24 mouse cellular contexts compared by ENCODE assay signal in genomic region chr9:42091561-42091960, GRCm38 (mm10). TPM values are rescaled to one million over a fixed set of nuclear protein-coding genes. Genes with fewer than 3 reads are reported as not detected.
DNase-seq lines count a peak whose midpoint lies in the region; ATAC-seq and TF ChIP-seq lines count a peak whose summit lies in the region.
"Had no signal": no experiment of that assay in that cellular context is flagged by ENCODE, and none has a peak within 500 bp of the region (broad histone marks: within the 10 kb centered on the region; RNA-seq: fewer than 3 reads in every experiment).

No protein-coding gene starts in this region.

- 98% methylated on average over 4 of the region's 4 CpGs for WGBS in midbrain, embryonic 16.5 days

- DNase-seq in gastrocnemius, adult 2 months: peak; percentile 83
- DNase-seq in gastrocnemius, postnatal 10 days: no peak
- DNase-seq in gastrocnemius, adult 8-10 months (ENCODE audit: low spot score in 2 of 2): peak; percentile 51 to 71
- peak; percentile 58 for DNase-seq in gastrocnemius, postnatal 14 days
- DNase-seq in skeletal muscle tissue, adult 2 months (ENCODE audit: low read depth, low spot score): peak; percentile 87
- no peak for DNase-seq in cerebellum, postnatal 36 days
- DNase-seq: adrenal gland, adult 2 months; adrenal gland, postnatal 14 days; adrenal gland, postnatal 36 days; cerebellum, adult 11-12 months; cerebellum, adult 2 months; cerebellum, adult 9-10 months; cerebellum, postnatal 10 days; cerebellum, postnatal 25 days; embryo, embryonic 11 days had no signal

- peak overlapping the region; percentile 80 for H3K27ac ChIP-seq in gastrocnemius, adult 2 months
- H3K27ac ChIP-seq in midbrain, embryonic 16.5 days (ENCODE audit: low read length): no peak overlapping the region
- H3K27ac ChIP-seq: embryonic facial prominence, embryonic 13.5 days; embryonic facial prominence, embryonic 15.5 days; forebrain, embryonic 10.5 days; forebrain, embryonic 12.5 days had no signal

- intact Hi-C loops in gastrocnemius, adult 2 months (cut with DNase I): no loop called here
- intact Hi-C loops in gastrocnemius, postnatal 14 days (cut with DNase I; ENCODE audit: low total_unique reads): no loop called here

- H3K4me3 ChIP-seq in gastrocnemius, adult 2 months: no peak overlapping the region
- no peak overlapping the region for H3K4me3 ChIP-seq in midbrain, embryonic 16.5 days (ENCODE audit: low read depth, low read length)
- H3K4me3 ChIP-seq: embryonic facial prominence, embryonic 13.5 days; embryonic facial prominence, embryonic 15.5 days; erythroblast, embryonic 14.5 days; forebrain, embryonic 10.5 days; forebrain, embryonic 12.5 days had no signal

- no peak overlapping the region for H3K9ac ChIP-seq in midbrain, embryonic 16.5 days (ENCODE audit: low read depth, low read length)
- H3K9ac ChIP-seq: embryonic facial prominence, embryonic 13.5 days; embryonic facial prominence, embryonic 15.5 days; forebrain, embryonic 12.5 days had no signal

- TF ChIP-seq CTCF in gastrocnemius, adult 2 months (IDR thresholded peaks at IDR 0.05): no peak

- peaks cover 2% of the 10 kb centered on the region; the same call in 1 of the 2 replicates for H3K36me3 ChIP-seq in midbrain, embryonic 16.5 days (ENCODE audit: control insufficient read depth, insufficient read depth, low read length)
- H3K36me3 ChIP-seq: forebrain, embryonic 10.5 days had no signal

- no peaks in the 10 kb centered on the region for H3K4me1 ChIP-seq in midbrain, embryonic 16.5 days (ENCODE audit: control insufficient read depth, insufficient read depth, low read length)
- H3K4me1 ChIP-seq: embryonic facial prominence, embryonic 15.5 days; forebrain, embryonic 10.5 days; forebrain, embryonic 12.5 days had no signal

- no peak for ATAC-seq in midbrain, embryonic 16.5 days
- ATAC-seq: forebrain, embryonic 14.5 days; forebrain, embryonic 16.5 days had no signal

- no peak overlapping the region for H3K4me2 ChIP-seq in midbrain, embryonic 16.5 days (ENCODE audit: low read length)
- H3K4me2 ChIP-seq: embryonic facial prominence, embryonic 13.5 days; embryonic facial prominence, embryonic 15.5 days; forebrain, embryonic 12.5 days had no signal

- H3K9me3 ChIP-seq in midbrain, embryonic 16.5 days (replicated peaks; ENCODE audit: control insufficient read depth, low read length, poor library complexity, severe bottlenecking): no peaks in the 10 kb centered on the region
- H3K9me3 ChIP-seq: embryonic facial prominence, embryonic 13.5 days; embryonic facial prominence, embryonic 15.5 days; forebrain, embryonic 10.5 days; forebrain, embryonic 12.5 days had no signal

- H3K27me3 ChIP-seq in midbrain, embryonic 16.5 days (ENCODE audit: control insufficient read depth, insufficient read depth, low read depth, low read length): no peaks in the 10 kb centered on the region
- H3K27me3 ChIP-seq: embryonic facial prominence, embryonic 13.5 days; embryonic facial prominence, embryonic 15.5 days; forebrain, embryonic 12.5 days had no signal

RNA-seq across cellular contexts. Expression of gene Sorl1, which starts 32.5 kb away (rescaled TPM):
- 10 to 100 TPM; 38.7 to 43.4 TPM for total RNA-seq in gastrocnemius, adult 2 months (2021)
- 10 to 100 TPM; 27.8 to 29.9 TPM for total RNA-seq in gastrocnemius, postnatal 10 days (2021)
- total RNA-seq in gastrocnemius, adult 8-10 months (2022): 10 to 100 TPM; 39.8 to 51.3 (median 42.6) TPM
- 10 to 100 TPM; 31.8 to 33.4 TPM for total RNA-seq in gastrocnemius, postnatal 14 days (2021)
- 6.8 and 7.2 TPM in 2 replicates for polyA plus RNA-seq in midbrain, embryonic 16.5 days (2015; fragmentation: Nextera tagmentation; extraction: Ambion mirVana)
- total RNA-seq: MEL had no signal

Comparison
In these comparisons a context has a peak if more than half of its experiments do, and no peak if none do; other contexts are left out.
1. DNase-seq: peak in gastrocnemius, adult 2 months (single experiment), gastrocnemius, adult 8-10 months (2 of 2), gastrocnemius, postnatal 14 days (single experiment) and skeletal muscle tissue, adult 2 months (single experiment); none in gastrocnemius, postnatal 10 days (single experiment) and cerebellum, postnatal 36 days (0 of 2).